Mouse (Mus musculus) lung, embryonic 16.5 days (tissue): ENCODE results near the gene Olfr1318. TPM values are rescaled to one million over a fixed set of nuclear protein-coding genes. Genes with fewer than 3 reads are reported as not detected.

Experiments used
- ATAC-seq: fragments of 200-750 bp; cut with Nextera tagmentation; 2 replicates; pipeline ENCODE4 v1.8.0; 2017; ENCODE audit warnings: low read depth, mild to moderate bottlenecking, moderate library complexity
- H3K27ac ChIP-seq: fragments of 300-500 bp; sonication (generic); 2 replicates; pipeline ENCODE4 v1.5.1; 2014; ENCODE audit warnings: mild to moderate bottlenecking, control low read depth, low read length
- H3K27me3 ChIP-seq: fragments of 300-500 bp; sonication (generic); 2 replicates; pipeline ENCODE4 v1.6.1; 2014; ENCODE audit warnings: low read depth, low read length, mixed read lengths; ENCODE audit not compliant: control insufficient read depth, insufficient read depth
- H3K36me3 ChIP-seq: fragments of 300-500 bp; sonication (generic); 2 replicates; pipeline ENCODE4 v1.6.1; 2014; ENCODE audit warnings: low read length; ENCODE audit not compliant: control insufficient read depth, insufficient read depth
- H3K4me1 ChIP-seq: fragments of 300-500 bp; sonication (generic); replicated peaks from 2 replicates; pipeline ENCODE4 v1.6.1; 2014; ENCODE audit warnings: low read length, mixed read lengths; ENCODE audit not compliant: control insufficient read depth, insufficient read depth
- H3K4me2 ChIP-seq: fragments of 300-500 bp; sonication (generic); 2 replicates; pipeline ENCODE4 v1.6.1; 2014; ENCODE audit warnings: low read depth, low read length, control low read depth
- H3K4me3 ChIP-seq: fragments of 300-500 bp; sonication (generic); 2 replicates; pipeline ENCODE4 v1.5.1; 2014; ENCODE audit warnings: mild to moderate bottlenecking, low read length, control low read depth
- H3K9ac ChIP-seq: fragments of 300-500 bp; sonication (generic); 2 replicates; pipeline ENCODE4 v1.6.1; 2014; ENCODE audit warnings: low read length, control low read depth
- H3K9me3 ChIP-seq: fragments of 300-500 bp; sonication (generic); 2 replicates; pipeline ENCODE4 v1.6.1; 2016; ENCODE audit warnings: low read length; ENCODE audit not compliant: control insufficient read depth
- WGBS: fragments of 180-500 bp; shearing (Covaris S2); extraction: QIAGEN DNeasy Blood & Tissue Kit; methylation state at CpG from one replicate; pipeline ENCODE4 v1.1.7; 2014; 5-methylcytosine and 5-hydroxymethylcytosine counted together
- polyA plus RNA-seq: library from polyadenylated mRNA; unstranded; fragments of >200 nt; fragmentation: Nextera tagmentation; extraction: Ambion mirVana; gene quantifications from 2 replicates; pipeline ENCODE4 v1.2.1, GENCODE M21; 2015

Olfr1318 gene
- not detected in 2 replicates for polyA plus RNA-seq

DNA sequence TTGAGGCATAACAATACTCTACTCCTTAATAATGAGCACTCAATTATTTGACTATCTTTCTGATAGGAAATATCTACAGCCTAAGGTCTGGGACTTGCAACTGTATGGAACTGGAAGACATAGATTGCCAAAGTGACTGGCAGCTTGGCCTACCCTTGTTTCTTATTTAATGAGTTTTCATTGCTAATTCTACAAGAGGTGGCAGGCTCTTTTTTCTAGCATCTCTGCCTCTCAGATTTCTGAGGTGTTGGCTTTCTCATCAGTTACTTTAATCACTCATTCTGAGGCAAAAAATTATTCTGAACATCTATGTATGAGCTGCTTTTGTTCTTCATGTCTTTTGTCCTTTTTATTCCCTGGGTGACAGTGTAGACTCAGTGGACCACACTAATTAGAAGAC lies at the start of gene Olfr1318:
TSS of gene Olfr1318 (plus strand) at position 301 of the 400 bp plus-strand sequence.
- H3K9ac ChIP-seq, result no peak within 1 kb of the TSS
- no peak within 1 kb of the TSS for H3K4me2 ChIP-seq
- H3K4me1 ChIP-seq, result no peaks in the 10 kb centered on the region
- no peaks in the 10 kb centered on the region for H3K9me3 ChIP-seq
- H3K4me3 ChIP-seq, result no peak within 1 kb of the TSS
- no peak within 1 kb of the TSS for H3K27ac ChIP-seq
- no peaks in the 10 kb centered on the region for H3K27me3 ChIP-seq
- no peak for ATAC-seq
- no peaks in the 10 kb centered on the region for H3K36me3 ChIP-seq

DNA sequence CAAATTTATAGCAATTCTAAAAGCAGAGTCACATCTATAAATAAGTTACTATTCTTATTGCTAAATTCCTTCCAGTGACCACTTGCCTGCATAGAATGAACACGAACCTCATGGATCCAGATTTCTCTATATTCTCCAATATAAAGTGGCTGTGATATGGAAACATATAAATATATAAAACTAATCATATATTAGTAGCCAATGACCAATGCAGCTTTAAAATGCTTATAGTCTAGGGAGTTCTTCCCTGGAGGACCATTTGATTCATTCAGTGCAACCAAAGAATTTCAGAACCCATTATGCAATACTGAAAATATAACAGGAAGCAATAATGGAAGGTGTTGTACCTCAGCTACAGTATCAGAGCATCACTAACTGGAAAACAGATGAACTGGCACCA lies 38.7 kb upstream of the Olfr1318 start, which contains the start of gene Olfr1315-ps1:
TSS of gene Olfr1315-ps1 (minus strand) at position 101 of the 400 bp plus-strand sequence.
- Histone ChIP-seq H3K36me3 (no peaks in the 10 kb centered on the region), H3K9ac (no peak within 1 kb of the TSS), H3K4me1 (no peaks in the 10 kb centered on the region), H3K4me3 (no peak within 1 kb of the TSS), H3K9me3 (no peaks in the 10 kb centered on the region), H3K4me2 (no peak within 1 kb of the TSS), H3K27ac (no peak within 1 kb of the TSS), H3K27me3 (no peaks in the 10 kb centered on the region)
- no peak for ATAC-seq
- WGBS, result 66% methylated on average over 1 of the region's 1 CpGs

DNA sequence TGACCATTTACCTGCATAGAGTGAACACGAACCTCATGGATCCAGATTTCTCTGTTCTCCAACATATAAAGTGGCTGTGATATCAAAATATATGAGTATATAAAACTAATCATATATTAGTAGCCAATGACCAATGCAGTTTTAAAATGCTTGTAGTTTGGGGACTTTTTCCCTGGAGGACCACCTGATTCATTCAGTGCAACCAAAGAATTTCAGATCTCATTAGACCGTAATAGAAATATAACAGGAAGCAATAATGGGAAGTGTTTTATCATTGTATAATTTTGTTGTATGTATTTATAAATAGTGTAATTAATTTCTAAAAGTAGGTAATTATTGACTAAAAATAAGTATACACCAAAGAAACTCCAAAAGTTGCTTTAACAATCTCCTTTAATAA lies 19.1 kb upstream of the Olfr1318 start, which contains the start of gene Olfr1316:
TSS of gene Olfr1316 (minus strand) at position 101 of the 400 bp plus-strand sequence.
- H3K4me1 ChIP-seq, result no peaks in the 10 kb centered on the region
- WGBS, result 81% methylated on average over 2 of the region's 2 CpGs
- no peak for ATAC-seq

DNA sequence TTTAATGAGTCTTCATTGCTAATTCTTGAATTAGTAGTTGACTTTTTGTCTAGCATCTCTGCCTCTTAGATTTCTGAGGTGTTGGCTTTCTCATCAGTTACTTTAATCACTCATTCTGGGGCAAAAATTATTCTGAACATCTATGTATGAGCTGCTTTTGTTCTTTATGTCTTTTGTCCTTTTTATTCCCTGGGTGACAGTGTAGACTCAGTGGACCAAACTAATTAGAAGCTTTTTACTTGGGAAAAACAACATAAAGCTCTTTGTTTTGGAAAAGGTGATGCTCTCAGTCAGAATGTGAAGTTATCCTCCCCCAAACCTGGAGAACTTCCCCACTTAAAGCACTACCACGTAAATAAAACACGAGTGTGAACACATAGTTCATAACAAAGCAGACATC lies 14.0 kb upstream of the Olfr1318 start, which contains the start of gene Olfr1317:
TSS of gene Olfr1317 (plus strand) at position 301 of the 400 bp plus-strand sequence.
- H3K9ac ChIP-seq, result no peak within 1 kb of the TSS
- no peak within 1 kb of the TSS for H3K4me3 ChIP-seq
- no peaks in the 10 kb centered on the region for H3K36me3 ChIP-seq
- H3K27me3 ChIP-seq, result no peaks in the 10 kb centered on the region
- H3K9me3 ChIP-seq, result no peaks in the 10 kb centered on the region
- WGBS, result 54% methylated on average over 2 of the region's 2 CpGs
- no peak within 1 kb of the TSS for H3K27ac ChIP-seq
- H3K4me1 ChIP-seq, result no peaks in the 10 kb centered on the region
- no peak within 1 kb of the TSS for H3K4me2 ChIP-seq
- no peak for ATAC-seq

More for the DNA sequence above, 19.1 kb upstream of the Olfr1318 start, which contains the start of gene Olfr1316:
- no peaks in the 10 kb centered on the region for H3K27me3 ChIP-seq
- H3K9ac ChIP-seq, result no peak within 1 kb of the TSS
- H3K4me3 ChIP-seq, result no peak within 1 kb of the TSS
- no peaks in the 10 kb centered on the region for H3K36me3 ChIP-seq
- no peaks in the 10 kb centered on the region for H3K9me3 ChIP-seq
- H3K4me2 ChIP-seq, result no peak within 1 kb of the TSS
- no peak within 1 kb of the TSS for H3K27ac ChIP-seq

DNA sequence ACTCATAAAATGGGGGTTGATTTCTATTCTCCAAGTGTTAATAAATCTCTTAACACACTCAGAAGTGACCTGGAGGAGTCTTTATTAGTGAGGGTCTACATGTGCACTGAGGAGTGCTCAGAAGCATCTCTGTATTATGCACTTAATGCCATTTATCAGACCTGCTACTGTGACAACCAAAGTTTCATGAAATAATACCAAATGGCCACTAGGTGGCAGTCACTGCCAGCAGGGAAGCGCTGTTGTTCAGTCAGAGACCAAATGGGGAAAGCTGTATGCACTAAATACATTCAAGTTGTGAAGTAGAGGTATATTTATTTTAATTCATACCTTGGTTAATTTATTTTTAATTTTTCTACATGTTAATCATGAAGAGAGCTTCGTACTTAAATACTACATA lies 42.9 kb downstream of the Olfr1318 start:
- Histone ChIP-seq H3K36me3 (no peaks in the 10 kb centered on the region), H3K4me3 (no peak overlapping the region), H3K4me2 (no peak overlapping the region), H3K9me3 (no peaks in the 10 kb centered on the region), H3K9ac (no peak overlapping the region), H3K4me1 (no peaks in the 10 kb centered on the region), H3K27ac (no peak overlapping the region), H3K27me3 (no peaks in the 10 kb centered on the region)
- 1% methylated on average over 2 of the region's 2 CpGs for WGBS
- ATAC-seq, result no peak

DNA sequence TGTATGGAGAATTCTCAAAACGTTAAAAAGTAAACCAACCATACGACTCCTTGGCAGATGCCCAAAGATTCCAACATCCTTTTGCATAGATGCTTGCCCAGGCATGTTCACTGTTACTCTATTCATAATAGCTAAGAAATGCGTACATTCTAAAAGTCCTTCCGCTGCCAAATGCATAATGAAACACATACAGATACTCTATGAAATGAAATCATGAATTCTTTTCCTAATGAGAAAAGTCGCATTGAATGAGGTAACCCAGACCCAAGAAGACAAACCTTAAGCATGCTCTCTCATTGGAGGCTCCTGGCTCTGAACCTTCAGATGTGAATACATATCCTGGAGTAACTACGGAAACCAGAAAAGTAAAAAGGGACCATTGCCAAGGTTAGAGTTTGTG lies 49.1 kb downstream of the Olfr1318 start:
- Histone ChIP-seq H3K27ac (no peak overlapping the region), H3K9ac (no peak overlapping the region), H3K27me3 (no peaks in the 10 kb centered on the region), H3K4me3 (no peak overlapping the region), H3K9me3 (no peaks in the 10 kb centered on the region), H3K4me2 (no peak overlapping the region), H3K36me3 (no peaks in the 10 kb centered on the region), H3K4me1 (no peaks in the 10 kb centered on the region)
- no peak for ATAC-seq
- WGBS, result 51% methylated on average over 6 of the region's 6 CpGs

Other genes with a start within 250 kb of the Olfr1318 start
- gene Olfr1306, start 237.9 kb upstream of the Olfr1318 start, polyA plus RNA-seq, result not detected in 2 replicates
- gene Olfr1307, start 204.8 kb upstream of the Olfr1318 start, polyA plus RNA-seq, result not detected in 2 replicates
- gene Olfr1308, start 189.3 kb upstream of the Olfr1318 start, polyA plus RNA-seq, result not detected in 2 replicates
- not detected in 2 replicates for gene Olfr1309, start 163.9 kb upstream of the Olfr1318 start, polyA plus RNA-seq
- gene Olfr1310, start 141.5 kb upstream of the Olfr1318 start, polyA plus RNA-seq, result not detected in 2 replicates
- not detected in 2 replicates for gene Olfr1311, start 129.8 kb upstream of the Olfr1318 start, polyA plus RNA-seq
- not detected in 2 replicates for gene Olfr1312, start 104.0 kb upstream of the Olfr1318 start, polyA plus RNA-seq
- not detected in 2 replicates for gene Olfr1313, start 76.4 kb upstream of the Olfr1318 start, polyA plus RNA-seq
- not detected in 2 replicates for gene Olfr1314, start 57.4 kb upstream of the Olfr1318 start, polyA plus RNA-seq
- gene Olfr1315-ps1, start 38.8 kb upstream of the Olfr1318 start, polyA plus RNA-seq, result not detected in 2 replicates
- gene Olfr1316, start 19.2 kb upstream of the Olfr1318 start, polyA plus RNA-seq, result not detected in 2 replicates
- gene Olfr1317, start 13.9 kb upstream of the Olfr1318 start, polyA plus RNA-seq, result not detected in 2 replicates
- 17.3 and 19.4 TPM in 2 replicates for gene Lpcat4, start 85.3 kb downstream of the Olfr1318 start, polyA plus RNA-seq
- not detected in 2 replicates for gene Nutm1, start 105.1 kb downstream of the Olfr1318 start, polyA plus RNA-seq
- 174 and 177 TPM in 2 replicates for gene Nop10, start 107.7 kb downstream of the Olfr1318 start, polyA plus RNA-seq
- 8.9 and 9.8 TPM in 2 replicates for gene Slc12a6, start 111.6 kb downstream of the Olfr1318 start, polyA plus RNA-seq
- not detected in 2 replicates for gene Gm21985, start 112.1 kb downstream of the Olfr1318 start, polyA plus RNA-seq
- 109 and 113 TPM in 2 replicates for gene Emc4, start 213.8 kb downstream of the Olfr1318 start, polyA plus RNA-seq
- 39.0 and 45.8 TPM in 2 replicates for gene Katnbl1, start 225.0 kb downstream of the Olfr1318 start, polyA plus RNA-seq